Mouse (Mus musculus) midbrain, embryonic 13.5 days (tissue): ENCODE data around the gene Gm1604a. TPM values are rescaled to one million over a fixed set of nuclear protein-coding genes. Genes with fewer than 3 reads are reported as not detected.
"Not testable (repeated sequence)": the region's sequence is repeated elsewhere in the genome, so short reads cannot be mapped to it uniquely, and the experiment has no call there.

ENCODE experiments used
- ATAC-seq: fragments of 200-750 bp; cut with Nextera tagmentation; 2 replicates; pipeline ENCODE4 v1.8.0; 2017; ENCODE audit warnings: mild to moderate bottlenecking, moderate TSS enrichment, moderate library complexity
- H3K27ac ChIP-seq: fragments of 300-500 bp; sonication (generic); 2 replicates; pipeline ENCODE4 v1.5.1; 2015; ENCODE audit warnings: inconsistent platforms, mild to moderate bottlenecking, moderate library complexity
- H3K27me3 ChIP-seq: fragments of 300-500 bp; sonication (generic); 2 replicates; pipeline ENCODE4 v1.6.1; 2015; ENCODE audit warnings: mild to moderate bottlenecking, inconsistent platforms
- H3K36me3 ChIP-seq: fragments of 300-500 bp; sonication (generic); 2 replicates; pipeline ENCODE4 v1.6.1; 2015; ENCODE audit warnings: mild to moderate bottlenecking, inconsistent platforms
- H3K4me1 ChIP-seq: fragments of 300-500 bp; sonication (generic); replicated peaks from 2 replicates; pipeline ENCODE4 v1.6.1; 2015; ENCODE audit warnings: inconsistent platforms
- H3K4me2 ChIP-seq: fragments of 300-500 bp; sonication (generic); replicated peaks from 2 replicates; pipeline ENCODE4 v1.6.1; 2015; ENCODE audit warnings: moderate library complexity, mild to moderate bottlenecking, inconsistent platforms
- H3K4me3 ChIP-seq: fragments of 300-500 bp; sonication (generic); replicated peaks from 2 replicates; pipeline ENCODE4 v1.5.1; 2015; ENCODE audit warnings: mild to moderate bottlenecking, inconsistent platforms
- H3K9ac ChIP-seq: fragments of 300-500 bp; sonication (generic); replicated peaks from 2 replicates; pipeline ENCODE4 v1.6.1; 2015; ENCODE audit warnings: mild to moderate bottlenecking, inconsistent platforms
- H3K9me3 ChIP-seq: fragments of 300-500 bp; sonication (generic); 2 replicates; pipeline ENCODE4 v1.6.1; 2016; ENCODE audit warnings: mild to moderate bottlenecking, inconsistent platforms
- WGBS: fragments of 180-500 bp; shearing (Covaris S2); methylation state at CpG from one replicate; pipeline ENCODE4 v1.1.7; 2015; 5-methylcytosine and 5-hydroxymethylcytosine counted together
- polyA plus RNA-seq: library from polyadenylated mRNA; unstranded; fragments of >200 nt; fragmentation: Nextera tagmentation; extraction: Ambion mirVana; gene quantifications from 2 replicates; pipeline ENCODE4 v1.2.1, GENCODE M21; 2015

The Gm1604a gene
- not detected in 2 replicates for polyA plus RNA-seq

- not testable (repeated sequence) for H3K4me1 ChIP-seq, H3K27me3 ChIP-seq, H3K9ac ChIP-seq, H3K27ac ChIP-seq, H3K9me3 ChIP-seq, H3K36me3 ChIP-seq, H3K4me3 ChIP-seq
- H3K4me2 ChIP-seq: 0 out of 2 replicates have a peak within 1 kb of the TSS, but pooled peaks have one; percentile 20
- ATAC-seq: peak; percentile 90
- 2% methylated on average over 7 of the region's 14 CpGs for WGBS
Measured at GRCm38 (mm10) chr17:7025257-7025656, at the start of gene Gm1604a. TSS of gene Gm1604a (plus strand) at chr17:7025568.

GRCm38 (mm10) chr17:6978287-6979248 lies 46.8 kb upstream of the Gm1604a start, which contains the start of gene Gm49721:
TSS of gene Gm49721 (plus strand) at chr17:6978904.
- peak within 1 kb of the TSS; percentile 70 for H3K9ac ChIP-seq
- H3K27ac ChIP-seq, H3K4me1 ChIP-seq, H3K36me3 ChIP-seq, H3K9me3 ChIP-seq, H3K27me3 ChIP-seq: not testable (repeated sequence)
- peak; percentile 98 for ATAC-seq
- H3K4me3 ChIP-seq: peak within 1 kb of the TSS; percentile 50
- H3K4me2 ChIP-seq: peak within 1 kb of the TSS; percentile 62
- 1% methylated on average over 53 of the region's 68 CpGs for WGBS

DNA sequence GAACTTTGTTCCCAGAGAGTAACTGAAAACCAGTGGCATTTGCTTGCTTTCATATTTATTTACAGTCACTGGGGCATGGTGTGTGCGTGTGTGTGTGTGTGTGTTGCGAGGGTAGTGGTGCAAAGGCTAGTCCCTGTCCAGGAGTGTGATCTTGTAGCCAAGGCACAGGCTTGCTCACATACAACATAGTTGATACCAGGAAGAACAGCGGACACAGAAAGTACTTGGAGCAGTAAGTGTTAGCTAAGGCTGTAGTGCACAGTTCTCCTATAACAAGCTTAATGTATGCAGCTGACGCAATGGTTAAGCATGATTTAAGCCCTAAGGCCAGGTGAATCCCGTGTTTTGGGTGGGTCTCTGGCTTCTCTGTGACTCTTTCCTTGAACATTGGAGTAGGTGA lies 46.0 kb upstream of the Gm1604a start:
- peak overlapping the region; percentile 62 for H3K4me2 ChIP-seq
- ATAC-seq: 0 out of 2 replicates have a peak, but pooled peaks have one; percentile 7
- H3K27me3 ChIP-seq, H3K9ac ChIP-seq, H3K27ac ChIP-seq, H3K9me3 ChIP-seq, H3K4me1 ChIP-seq, H3K36me3 ChIP-seq: not testable (repeated sequence)
- WGBS: 24% methylated on average over 5 of the region's 5 CpGs
- H3K4me3 ChIP-seq: peak overlapping the region; percentile 50

DNA sequence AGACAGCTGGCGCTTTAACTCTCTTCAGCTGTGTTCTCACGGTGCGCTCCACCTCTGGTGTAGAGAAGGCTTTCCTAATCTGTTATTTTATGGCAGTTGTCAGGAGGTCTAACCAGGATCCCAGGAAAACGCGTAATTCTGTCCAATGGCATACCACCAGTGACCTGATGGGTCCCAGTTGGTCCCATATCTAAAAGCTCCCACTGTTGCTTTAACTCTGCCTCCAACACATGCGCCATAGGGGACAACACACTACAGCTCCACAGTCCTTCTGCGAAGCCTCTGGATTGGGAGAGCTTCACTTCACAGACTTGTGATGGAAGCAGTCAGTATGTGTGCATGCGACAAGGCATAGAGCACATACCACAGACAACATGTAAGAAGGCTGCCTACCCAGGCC lies 45.2 kb upstream of the Gm1604a start:
- not testable (repeated sequence) for H3K27me3 ChIP-seq, H3K4me2 ChIP-seq, H3K27ac ChIP-seq, H3K9ac ChIP-seq, H3K4me1 ChIP-seq, H3K36me3 ChIP-seq, H3K9me3 ChIP-seq, ATAC-seq, H3K4me3 ChIP-seq
- 98% methylated on average over 5 of the region's 8 CpGs for WGBS

DNA sequence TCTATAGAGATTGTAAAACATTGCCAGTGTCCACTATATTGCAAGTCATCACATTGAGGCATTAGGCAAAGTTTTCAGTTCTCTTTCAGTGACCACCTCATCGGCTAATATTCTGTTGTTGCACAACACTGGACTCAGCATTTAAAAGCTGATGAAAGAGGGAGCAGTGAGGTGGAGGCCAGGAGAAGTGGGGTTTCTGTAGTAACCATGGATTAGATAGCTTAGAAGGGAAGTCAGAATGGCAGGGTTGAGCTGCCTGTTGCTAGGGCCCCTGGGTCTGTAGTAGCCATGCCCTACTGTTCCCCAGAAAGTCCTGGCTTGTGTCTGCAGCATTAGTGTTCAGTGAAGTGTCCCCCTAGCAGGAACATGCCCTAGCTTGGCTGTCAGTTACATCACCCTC lies 39.2 kb upstream of the Gm1604a start:
- H3K27ac ChIP-seq, H3K4me3 ChIP-seq, H3K4me1 ChIP-seq, H3K4me2 ChIP-seq, H3K27me3 ChIP-seq, H3K9me3 ChIP-seq, H3K9ac ChIP-seq, H3K36me3 ChIP-seq, ATAC-seq: not testable (repeated sequence)
- 97% methylated on average over 1 of the region's 1 CpGs for WGBS

DNA sequence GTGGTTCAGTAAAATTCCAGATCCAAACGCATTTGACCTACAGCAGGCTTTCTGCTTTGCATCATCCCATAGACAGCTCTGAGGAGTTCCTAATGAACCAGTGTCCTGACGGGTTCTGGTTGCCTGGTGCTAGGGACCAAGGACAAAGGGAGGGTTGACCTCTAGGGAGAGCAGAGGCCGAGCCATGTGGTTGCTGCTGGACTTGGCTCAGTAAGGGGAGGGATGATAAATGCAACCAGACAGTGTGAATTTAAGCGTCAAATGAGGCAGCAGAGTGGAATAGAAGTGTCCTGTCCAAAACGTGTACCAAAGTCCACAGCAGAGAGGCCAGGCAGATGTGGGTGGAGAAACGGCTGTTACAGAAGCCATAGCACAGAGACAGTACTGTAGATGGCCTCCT lies 29.9 kb upstream of the Gm1604a start:
- not testable (repeated sequence) for ATAC-seq, H3K4me2 ChIP-seq, H3K9ac ChIP-seq, H3K27me3 ChIP-seq, H3K9me3 ChIP-seq, H3K27ac ChIP-seq, H3K4me1 ChIP-seq, H3K4me3 ChIP-seq, H3K36me3 ChIP-seq
- WGBS: no CpG with 5 or more reads among the region's 6 CpGs

DNA sequence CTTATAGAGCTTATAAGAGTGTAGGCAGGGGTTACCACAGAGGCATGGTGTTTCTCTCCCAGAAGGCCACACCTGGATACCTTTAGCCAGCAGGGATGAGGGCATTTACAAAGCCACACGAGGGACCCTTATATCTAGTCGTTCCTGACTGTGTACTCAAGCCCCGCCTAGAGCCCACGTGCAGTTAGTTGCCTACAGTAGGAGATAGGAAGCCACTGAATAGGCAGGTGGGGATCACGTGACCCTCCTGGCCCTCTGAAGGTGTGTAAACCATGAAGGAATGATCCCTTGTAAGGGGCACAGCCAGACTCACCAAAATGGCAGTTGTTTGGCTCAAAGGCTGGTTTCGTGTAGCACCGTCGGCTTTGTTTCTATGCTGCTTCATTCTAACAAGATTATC lies 28.5 kb upstream of the Gm1604a start:
- not testable (repeated sequence) for H3K9me3 ChIP-seq, H3K4me2 ChIP-seq, H3K9ac ChIP-seq, H3K36me3 ChIP-seq, H3K27me3 ChIP-seq, ATAC-seq, H3K4me3 ChIP-seq, H3K4me1 ChIP-seq, H3K27ac ChIP-seq
- 77% methylated on average over 8 of the region's 8 CpGs for WGBS

DNA sequence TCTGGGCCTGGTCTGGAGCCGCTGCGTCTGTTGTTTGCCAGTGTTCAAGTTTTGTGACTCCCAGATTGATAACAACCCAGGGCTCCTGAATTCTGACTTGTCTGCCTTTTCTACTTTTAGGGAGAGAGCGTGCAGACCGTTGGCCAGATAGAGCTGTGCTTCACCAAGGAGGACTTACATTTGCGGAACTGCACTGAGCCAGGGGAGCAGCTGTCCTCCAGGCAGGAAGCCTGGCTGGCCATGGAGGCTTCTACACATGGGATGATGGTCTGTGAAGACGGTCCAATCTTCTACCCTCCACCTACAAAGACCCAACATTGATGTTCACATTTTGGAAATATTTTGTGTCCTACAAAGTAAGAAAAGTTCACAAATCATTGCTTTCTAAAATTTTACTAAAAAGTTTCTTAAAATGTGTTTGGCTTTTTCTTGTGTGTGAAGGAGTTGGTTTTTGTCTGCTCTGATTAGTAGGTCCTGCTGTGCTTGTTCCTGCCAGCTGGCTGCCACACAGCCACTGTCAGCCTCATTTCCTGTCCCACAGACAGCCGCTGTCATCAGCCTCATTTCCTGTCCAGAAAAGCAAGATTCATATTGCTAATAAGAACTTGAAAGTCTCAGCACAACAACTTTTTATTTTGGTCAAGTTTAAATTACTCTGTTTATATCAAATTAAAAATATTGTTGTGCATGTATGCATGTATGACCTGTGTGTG lies 27.4 kb upstream of the Gm1604a start:
- H3K36me3 ChIP-seq, H3K4me1 ChIP-seq, H3K9me3 ChIP-seq, H3K9ac ChIP-seq, H3K4me3 ChIP-seq, H3K4me2 ChIP-seq, H3K27me3 ChIP-seq, ATAC-seq, H3K27ac ChIP-seq: not testable (repeated sequence)
- 86% methylated on average over 1 of the region's 7 CpGs for WGBS

DNA sequence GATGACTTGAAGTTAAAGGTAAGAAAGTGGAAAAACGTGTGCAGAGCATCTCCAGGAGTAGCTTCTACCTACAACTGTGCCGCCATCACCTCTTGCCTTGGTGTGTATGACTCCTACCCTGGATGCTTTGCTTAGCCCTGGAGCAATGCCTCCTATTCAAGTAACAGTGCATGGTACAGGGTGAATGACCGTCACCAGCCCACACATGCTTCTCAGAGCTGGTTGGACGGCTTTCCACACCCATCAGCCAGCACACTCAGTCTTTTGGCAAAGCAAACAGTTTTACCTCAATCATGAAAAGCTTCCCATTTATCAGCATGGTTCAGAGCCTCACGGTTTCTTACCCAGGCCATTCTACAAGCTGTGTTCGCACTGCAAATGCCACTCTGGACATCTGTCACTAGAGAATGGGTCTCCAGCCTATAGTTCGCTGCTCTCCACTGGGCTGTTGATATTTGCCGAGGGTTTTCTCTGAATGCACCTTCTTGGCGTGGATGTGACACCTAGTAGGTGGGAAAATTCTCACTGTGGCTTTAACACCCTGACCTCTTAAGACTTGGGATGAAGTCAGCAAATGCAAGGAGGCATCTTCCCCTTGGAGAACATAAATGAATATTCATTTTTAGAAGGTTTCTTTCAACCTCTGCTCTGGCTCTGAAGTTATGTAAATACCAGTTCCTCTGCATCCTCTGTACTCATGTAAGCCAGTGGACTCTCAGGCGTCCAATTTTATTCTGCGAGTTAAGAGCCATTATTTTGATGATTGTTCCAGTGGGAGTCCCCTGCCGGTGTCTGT lies 23.4 kb upstream of the Gm1604a start:
- not testable (repeated sequence) for H3K9ac ChIP-seq, H3K4me2 ChIP-seq
- 90% methylated on average over 9 of the region's 12 CpGs for WGBS

GRCm38 (mm10) chr17:7003392-7003791 lies 22.0 kb upstream of the Gm1604a start:
- not testable (repeated sequence) for H3K9ac ChIP-seq, H3K4me1 ChIP-seq, H3K9me3 ChIP-seq, H3K36me3 ChIP-seq, H3K27me3 ChIP-seq, H3K4me3 ChIP-seq, ATAC-seq, H3K4me2 ChIP-seq, H3K27ac ChIP-seq
- no CpG with 5 or more reads among the region's 3 CpGs for WGBS

More for the DNA sequence above, 23.4 kb upstream of the Gm1604a start:
- H3K27ac ChIP-seq, H3K4me3 ChIP-seq, H3K9me3 ChIP-seq, H3K4me1 ChIP-seq, H3K27me3 ChIP-seq, ATAC-seq, H3K36me3 ChIP-seq: not testable (repeated sequence)

DNA sequence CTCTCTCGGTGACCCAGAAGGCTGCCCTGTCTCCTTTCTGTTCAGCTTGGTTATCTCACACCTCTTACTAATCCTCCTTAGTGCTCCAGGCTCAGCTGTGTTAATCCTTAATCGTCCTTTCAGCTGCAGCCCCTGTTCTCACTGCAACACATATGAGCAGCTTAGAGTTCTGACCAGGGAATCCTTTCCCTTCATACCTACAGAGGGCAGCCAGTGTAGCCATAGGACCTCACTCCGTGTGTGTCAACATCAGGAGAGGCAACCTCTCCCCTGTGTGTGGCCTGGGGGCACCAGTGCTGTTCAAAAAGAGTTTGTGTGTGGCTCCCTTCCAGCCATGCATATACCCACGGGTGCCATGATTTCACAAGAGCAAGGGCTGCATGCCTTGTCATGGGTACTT lies 19.7 kb upstream of the Gm1604a start:
- not testable (repeated sequence) for H3K4me3 ChIP-seq, ATAC-seq, H3K36me3 ChIP-seq, H3K4me2 ChIP-seq, H3K27ac ChIP-seq, H3K9me3 ChIP-seq, H3K4me1 ChIP-seq, H3K27me3 ChIP-seq, H3K9ac ChIP-seq
- WGBS: 15% methylated on average over 3 of the region's 4 CpGs

DNA sequence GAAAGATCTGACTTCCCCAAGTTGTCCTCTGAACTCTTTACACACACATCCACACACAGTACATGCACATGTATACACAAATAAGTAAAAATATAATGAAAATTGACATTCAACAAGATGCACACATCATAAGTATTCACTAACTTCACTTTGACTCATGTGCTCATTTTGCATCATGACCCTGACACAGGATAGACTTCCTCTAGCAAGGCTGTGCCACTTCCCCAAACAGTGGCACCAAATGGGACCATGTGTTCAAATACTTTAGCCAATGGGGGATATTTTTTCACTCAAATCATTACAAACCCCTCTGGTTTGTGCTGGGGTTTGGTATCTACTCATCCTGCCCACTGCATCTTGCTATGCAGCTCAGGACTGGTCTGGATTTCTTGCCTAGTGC lies 16.5 kb upstream of the Gm1604a start:
- not testable (repeated sequence) for H3K4me3 ChIP-seq, H3K36me3 ChIP-seq, H3K9me3 ChIP-seq, H3K27ac ChIP-seq, H3K4me2 ChIP-seq, H3K27me3 ChIP-seq, H3K9ac ChIP-seq, H3K4me1 ChIP-seq, ATAC-seq
